41 mouse cellular contexts compared by ENCODE assay signal in genomic region chr9:14728365-14728764, GRCm38 (mm10). TPM values are rescaled to one million over a fixed set of nuclear protein-coding genes. Genes with fewer than 3 reads are reported as not detected.
"Had no signal": no experiment of that assay in that cellular context is flagged by ENCODE, and none has a peak within 500 bp of the region (broad histone marks: within the 10 kb centered on the region; RNA-seq: fewer than 3 reads in every experiment).

No protein-coding gene starts in this region.

- H3K27me3 ChIP-seq: heart, embryonic 12.5 days; intestine, embryonic 15.5 days; kidney, embryonic 15.5 days had no signal

- DNase-seq: heart, adult 2 months; heart, postnatal 10 days; heart, postnatal 14 days; heart, postnatal 36 days; heart, postnatal 4 days; kidney, adult 11 months; kidney, adult 18-20 months; kidney, adult 2 months; kidney, adult 8-10 months; kidney, adult 9 months; kidney, postnatal 10 days; kidney, postnatal 14 days; kidney, postnatal 25 days; kidney, postnatal 36 days; kidney, postnatal 4 days; layer of hippocampus, adult 9-11 months had no signal

- H3K36me3 ChIP-seq: heart, embryonic 10.5 days; heart, embryonic 12.5 days; heart, embryonic 13.5 days; heart, embryonic 15.5 days; hindbrain, embryonic 10.5 days; hindbrain, embryonic 12.5 days; hindbrain, embryonic 13.5 days; hindbrain, embryonic 15.5 days; intestine, embryonic 15.5 days; kidney, embryonic 15.5 days had no signal

- H3K9ac ChIP-seq: heart, embryonic 12.5 days; heart, embryonic 13.5 days; heart, embryonic 15.5 days; hindbrain, embryonic 12.5 days; hindbrain, embryonic 13.5 days; hindbrain, embryonic 14.5 days; hindbrain, embryonic 15.5 days; intestine, embryonic 15.5 days; kidney, embryonic 15.5 days had no signal

- H3K4me1 ChIP-seq: heart, embryonic 12.5 days; hindbrain, embryonic 12.5 days; intestine, embryonic 15.5 days had no signal

- H3K4me2 ChIP-seq: heart, embryonic 11.5 days; heart, embryonic 12.5 days; heart, embryonic 13.5 days; heart, embryonic 15.5 days; hindbrain, embryonic 12.5 days; hindbrain, embryonic 13.5 days; hindbrain, embryonic 14.5 days; hindbrain, embryonic 15.5 days; intestine, embryonic 15.5 days; kidney, embryonic 15.5 days had no signal

- H3K9me3 ChIP-seq: heart, embryonic 10.5 days; heart, embryonic 12.5 days; heart, embryonic 13.5 days; heart, embryonic 15.5 days; hindbrain, embryonic 10.5 days; hindbrain, embryonic 12.5 days; hindbrain, embryonic 13.5 days; hindbrain, embryonic 15.5 days; intestine, embryonic 15.5 days; kidney, embryonic 15.5 days had no signal

- H3K4me3 ChIP-seq: heart, adult 2 months; heart, embryonic 10.5 days; heart, embryonic 12.5 days; heart, embryonic 13.5 days; heart, embryonic 15.5 days; hindbrain, embryonic 10.5 days; hindbrain, embryonic 12.5 days; hindbrain, embryonic 13.5 days; hindbrain, embryonic 15.5 days; intestine, embryonic 15.5 days; kidney, embryonic 15.5 days; layer of hippocampus, adult 2 months had no signal

- ATAC-seq: hindbrain, embryonic 16.5 days; hindbrain, postnatal 0 days; inflammation-experienced regulatory T-cells, adult 6 months; intestine, embryonic 15.5 days; intestine, embryonic 16.5 days; intestine, postnatal 0 days had no signal

- H3K27ac ChIP-seq: heart, adult 2 months; heart, embryonic 10.5 days; heart, embryonic 13.5 days; heart, embryonic 15.5 days; hindbrain, embryonic 10.5 days; hindbrain, embryonic 12.5 days; hindbrain, embryonic 13.5 days; hindbrain, embryonic 14.5 days; hindbrain, embryonic 15.5 days; hindbrain, postnatal 0 days; intestine, embryonic 15.5 days; kidney, embryonic 15.5 days; kidney, postnatal 0 days; layer of hippocampus, adult 2 months had no signal

RNA-seq across cellular contexts. Expression of gene Piwil4, which starts 12.2 kb away (rescaled TPM):
- polyA plus RNA-seq: heart, adult 2 months; heart, embryonic 10.5 days; heart, embryonic 11.5 days; kidney, embryonic 14.5 days had no signal

RNA-seq across cellular contexts. Expression of gene Fut4, which starts 23.8 kb away (rescaled TPM):
- polyA plus RNA-seq: inflammation-experienced regulatory T-cells, adult 6 months had no signal

RNA-seq across cellular contexts. Expression of gene 1700012B09Rik, which starts 42.5 kb away (rescaled TPM):
- polyA plus RNA-seq: heart, adult 2 months; heart, embryonic 10.5 days; heart, embryonic 11.5 days; heart, embryonic 12.5 days; heart, embryonic 13.5 days; heart, embryonic 14.5 days; heart, postnatal 0 days; inflammation-experienced regulatory T-cells, adult 6 months; intestine, embryonic 14.5 days; intestine, embryonic 15.5 days; intestine, embryonic 16.5 days; intestine, postnatal 0 days; kidney, adult 2 months; kidney, embryonic 14.5 days; kidney, embryonic 15.5 days; kidney, embryonic 16.5 days; kidney, postnatal 0 days; large intestine, adult 2 months had no signal
